Mouse (Mus musculus) kidney, postnatal 25 days (tissue): Measurements from ENCODE around the gene Oprl1.

Source experiments
- DNase-seq, 2 experiments: peaks; one replicate each; pipeline ENCODE4 v3.0.0; 2021; ENCODE audit warnings: mixed read lengths in 2 of 2

Gene Oprl1

DNA sequence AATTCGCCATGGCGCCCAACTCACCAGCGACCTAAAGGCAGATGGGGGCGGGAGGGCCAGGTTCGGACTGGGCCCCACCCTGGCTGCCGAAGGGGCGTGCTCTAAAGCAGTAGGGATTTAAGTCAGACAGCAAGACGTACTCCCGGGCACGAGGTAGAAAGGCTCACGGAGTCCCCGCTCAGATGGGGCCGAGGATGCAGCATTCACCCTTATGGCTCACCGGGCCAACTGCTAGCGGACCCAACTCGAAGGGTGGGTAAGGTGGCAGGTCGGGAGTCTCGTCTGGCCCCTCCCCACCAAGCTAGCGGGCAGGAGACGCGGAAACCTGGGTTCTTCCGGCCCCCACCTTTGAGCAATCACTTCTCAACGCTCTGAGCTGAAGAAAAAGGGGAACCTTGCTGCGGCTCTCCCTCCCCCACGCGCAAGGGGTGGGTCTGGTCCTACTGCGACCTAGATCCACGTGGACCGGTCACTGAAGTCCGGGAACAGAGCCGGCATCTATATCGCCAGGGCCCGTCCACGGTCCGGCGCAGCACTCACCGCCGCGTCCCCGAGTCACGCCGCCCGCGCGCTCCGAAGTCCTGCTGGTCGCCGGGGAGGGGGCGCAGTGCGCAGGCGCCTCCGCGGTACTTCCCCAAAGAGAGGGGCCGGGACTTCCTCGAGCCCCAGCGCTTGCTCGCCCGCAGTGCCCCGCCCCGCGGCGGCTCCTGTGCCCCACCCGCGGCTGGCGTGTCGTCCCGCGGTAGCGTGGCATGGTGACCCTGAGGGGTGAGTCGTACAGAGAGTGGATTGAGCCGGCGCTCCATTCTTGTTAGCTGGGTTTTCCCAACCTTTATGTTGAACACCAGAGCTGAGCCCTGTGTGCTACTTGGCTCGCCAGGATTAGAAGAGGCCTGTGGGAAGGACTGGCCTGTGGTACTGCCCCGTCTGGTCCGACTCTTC lies 21.2 kb upstream of the Oprl1 start, which contains the start of gene Rgs19:
Gene Rgs19, minus strand, starts transcription at position 639 of the 942 bp plus-strand sequence.
- peak; percentile 77 to 88 for DNase-seq

DNA sequence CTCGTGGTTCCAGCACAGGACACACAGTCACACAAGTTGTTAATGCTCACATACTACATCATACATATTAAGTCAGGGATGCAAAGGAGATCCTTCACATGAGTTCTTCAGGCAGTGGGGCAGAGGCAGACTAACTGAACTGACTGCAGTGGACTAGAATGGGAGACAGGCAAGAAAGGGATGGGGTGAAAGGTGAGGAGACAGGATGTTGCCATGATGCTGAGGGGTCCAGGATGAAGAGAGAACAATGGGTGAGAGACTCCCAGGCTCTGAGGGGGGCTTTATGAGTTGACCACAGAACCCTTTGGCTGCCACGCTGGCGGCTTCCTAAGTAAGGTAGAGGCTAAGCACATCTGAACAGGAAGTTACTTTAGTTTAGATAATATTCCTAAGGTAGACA lies 20.2 kb upstream of the Oprl1 start:
- DNase-seq: no peak

DNA sequence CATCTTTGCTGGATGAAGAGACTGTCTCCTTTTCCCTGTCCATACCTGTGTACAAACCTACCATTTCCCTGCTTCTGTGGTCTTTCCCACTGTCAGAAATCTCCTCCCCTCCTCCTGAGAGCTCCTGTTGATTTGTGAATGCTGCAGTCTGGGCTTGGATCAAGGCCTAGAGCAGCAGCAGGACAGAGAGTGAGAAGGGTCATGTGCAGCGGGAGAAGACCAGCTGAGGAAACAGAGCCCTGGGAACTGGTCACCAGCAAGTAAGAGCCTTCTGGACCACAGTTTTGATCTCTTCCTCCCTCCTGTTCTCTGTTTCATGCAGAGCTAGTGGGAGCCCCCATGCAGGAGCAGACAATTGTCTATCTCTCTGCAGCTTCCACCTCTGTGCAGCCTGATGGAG lies 19.0 kb upstream of the Oprl1 start:
- no peak for DNase-seq

DNA sequence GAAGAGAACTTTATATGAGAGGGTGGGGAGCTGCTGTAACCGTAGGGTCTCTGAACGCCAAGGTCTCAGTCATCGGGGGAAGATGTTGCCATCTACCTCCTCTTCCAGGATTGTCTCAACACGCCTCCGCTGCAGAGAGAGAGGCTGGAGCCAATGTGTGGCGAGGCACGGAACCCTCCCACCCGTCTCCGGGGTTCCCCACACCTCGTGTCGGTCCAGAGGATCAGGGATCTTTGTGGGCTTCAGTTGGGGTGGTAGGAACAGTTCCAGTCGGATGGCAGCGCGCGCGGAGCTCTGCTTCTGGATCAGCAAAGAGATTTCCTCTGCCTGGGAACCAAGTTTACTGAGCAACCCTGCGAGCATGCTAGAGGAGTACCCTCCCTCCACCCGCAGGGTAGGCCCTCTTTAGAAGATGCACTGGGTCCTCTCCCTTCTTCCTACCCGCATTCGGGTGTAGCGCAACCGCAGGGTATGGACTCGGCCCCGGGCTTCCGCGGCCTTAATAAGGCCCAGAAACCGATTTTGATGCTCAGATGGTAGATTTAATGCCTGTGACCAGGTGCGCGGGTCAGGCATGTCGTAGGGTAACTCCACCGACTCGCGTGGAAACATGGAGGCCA lies 17.9 kb upstream of the Oprl1 start:
- DNase-seq: peak in 1 of 2 experiments; percentile 25

DNA sequence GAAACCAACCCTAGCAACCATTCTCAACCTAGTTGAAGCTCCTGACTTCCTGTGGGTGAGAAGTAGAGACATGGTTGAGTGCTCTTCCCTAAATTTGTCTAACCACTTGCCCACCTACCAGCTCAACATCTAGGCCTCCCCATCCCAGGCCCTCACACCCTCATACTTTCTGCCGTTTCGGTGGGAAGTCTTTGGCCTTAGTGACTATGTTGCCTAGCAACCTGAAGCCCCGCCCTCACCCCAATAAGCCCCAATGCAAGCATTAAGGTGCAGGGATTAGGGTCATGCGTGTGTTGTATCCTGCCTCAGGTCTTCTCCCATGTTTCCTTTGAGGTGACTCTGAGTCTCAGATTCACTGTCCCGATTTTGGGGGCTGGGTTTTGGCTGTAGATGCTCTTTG lies 16.6 kb upstream of the Oprl1 start, which contains the start of gene Lkaaear1:
Gene Lkaaear1, minus strand, starts transcription at position 202 of the 400 bp plus-strand sequence.
- no peak for DNase-seq

DNA sequence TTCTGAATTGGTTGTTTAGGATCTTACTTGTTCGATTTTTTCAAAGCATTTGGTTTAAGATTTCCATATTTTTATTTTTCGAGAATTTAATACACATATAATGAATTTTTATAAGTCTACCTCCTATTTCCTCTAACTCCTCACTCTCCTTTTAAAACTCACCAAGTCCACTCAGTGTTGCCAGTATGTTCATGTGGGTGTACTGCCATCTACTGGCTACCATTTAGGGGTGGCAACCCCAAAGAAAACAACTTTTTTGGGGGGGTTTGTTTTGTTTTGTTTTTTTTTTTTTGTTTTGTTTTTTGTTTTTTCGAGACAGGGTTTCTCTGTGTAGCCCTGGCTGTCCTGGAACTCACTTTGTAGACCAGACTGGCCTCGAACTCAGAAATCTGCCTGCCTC lies 8.1 kb upstream of the Oprl1 start:
- DNase-seq: peak in 1 of 2 experiments; percentile 29

DNA sequence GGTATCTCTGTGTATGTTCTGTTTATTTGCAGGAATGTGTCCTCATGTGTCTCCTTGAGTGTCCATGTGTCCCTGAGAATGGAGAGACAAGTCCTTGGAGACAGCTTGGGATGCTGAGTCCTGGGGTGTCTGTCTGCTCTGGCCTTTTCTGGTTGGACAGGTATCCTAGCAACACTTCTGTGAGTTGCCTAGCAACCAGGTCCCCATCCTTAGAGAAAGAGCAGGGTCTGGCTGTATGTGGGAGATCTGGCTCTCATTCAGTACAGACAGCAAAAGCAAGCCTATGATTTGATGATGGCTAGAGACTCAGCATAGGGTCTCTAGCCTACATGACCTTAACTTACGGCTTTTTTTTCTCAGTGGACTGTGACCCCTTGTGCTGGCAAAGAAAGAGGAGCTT lies 1.1 kb upstream of the Oprl1 start:
- no peak for DNase-seq

DNA sequence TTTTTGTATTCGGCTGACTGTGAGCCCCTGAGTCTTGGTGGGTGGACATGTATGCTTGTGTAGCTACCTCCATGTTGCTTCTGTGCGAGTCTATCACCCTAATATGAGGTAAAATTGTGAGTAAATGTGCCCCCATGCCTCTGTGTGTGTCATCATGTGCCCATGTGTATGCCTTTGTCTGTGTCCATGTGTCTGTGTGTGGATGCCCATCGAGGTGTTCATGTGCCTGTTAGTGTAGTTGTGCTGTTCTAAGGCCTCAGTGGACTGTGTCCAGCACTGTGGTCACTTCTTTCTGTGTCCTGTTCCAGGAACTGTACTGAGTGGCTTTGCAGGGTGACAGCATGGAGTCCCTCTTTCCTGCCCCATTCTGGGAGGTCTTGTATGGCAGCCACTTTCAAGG lies 566 bp downstream of the Oprl1 start:
- no peak for DNase-seq

DNA sequence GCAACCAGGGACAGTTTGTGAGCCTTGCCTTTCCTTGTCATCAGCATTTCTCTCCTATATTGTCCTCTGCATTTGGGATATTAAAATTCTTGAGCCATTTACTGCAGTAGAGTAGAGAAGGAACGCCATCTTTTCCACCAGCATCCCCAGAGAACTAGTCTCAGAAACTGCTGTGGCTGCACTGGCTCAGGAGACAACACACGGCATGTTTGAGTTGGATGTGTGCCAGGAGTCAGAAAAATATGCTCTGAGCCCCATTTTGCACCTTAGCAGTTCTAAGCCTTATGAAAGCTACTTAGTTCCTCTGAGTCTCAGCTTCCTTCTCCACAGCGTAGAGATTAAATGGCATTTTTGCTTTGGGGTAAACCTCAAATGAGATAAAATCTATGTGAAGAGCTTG lies 2.2 kb downstream of the Oprl1 start:
- no peak for DNase-seq

DNA sequence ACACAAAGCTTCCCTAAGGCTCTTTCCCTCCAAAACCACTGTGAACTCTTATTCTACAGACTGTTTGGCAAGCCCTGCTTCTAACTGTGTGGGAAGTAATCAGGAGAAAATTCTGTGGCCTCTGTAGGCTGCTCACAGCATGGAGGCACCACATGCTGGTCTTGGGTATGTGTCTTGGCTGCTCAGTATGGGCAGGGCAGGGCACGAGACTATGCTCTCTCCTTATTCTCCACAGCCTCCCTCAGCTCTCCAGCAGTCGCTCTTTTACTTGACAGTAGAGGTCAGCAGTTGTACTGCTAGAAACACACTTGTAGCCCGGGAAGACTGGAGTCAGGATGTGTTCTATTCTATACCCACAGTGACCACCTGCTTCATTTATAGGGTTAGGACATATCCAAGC lies 5.2 kb downstream of the Oprl1 start:
- DNase-seq: no peak

DNA sequence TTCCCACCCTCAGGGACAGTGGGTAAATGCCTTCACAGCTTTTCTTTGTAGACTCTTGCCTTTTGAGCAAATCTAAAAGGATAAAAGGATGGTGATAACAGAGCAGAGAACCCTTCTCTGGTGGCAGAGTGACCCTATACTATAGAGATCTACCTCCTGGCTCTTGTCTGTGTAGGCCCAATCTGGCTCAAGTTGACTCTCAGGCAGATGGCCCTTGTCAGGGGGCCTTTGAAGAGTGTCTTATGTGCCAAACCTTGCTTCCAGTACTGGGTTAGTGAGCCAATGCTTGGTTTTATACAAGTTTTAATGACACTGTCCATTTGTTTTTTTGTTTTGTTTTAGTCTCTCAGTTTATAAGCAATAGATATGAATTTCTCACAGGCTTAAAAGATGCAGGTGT lies 6.4 kb downstream of the Oprl1 start:
- no peak for DNase-seq

DNA sequence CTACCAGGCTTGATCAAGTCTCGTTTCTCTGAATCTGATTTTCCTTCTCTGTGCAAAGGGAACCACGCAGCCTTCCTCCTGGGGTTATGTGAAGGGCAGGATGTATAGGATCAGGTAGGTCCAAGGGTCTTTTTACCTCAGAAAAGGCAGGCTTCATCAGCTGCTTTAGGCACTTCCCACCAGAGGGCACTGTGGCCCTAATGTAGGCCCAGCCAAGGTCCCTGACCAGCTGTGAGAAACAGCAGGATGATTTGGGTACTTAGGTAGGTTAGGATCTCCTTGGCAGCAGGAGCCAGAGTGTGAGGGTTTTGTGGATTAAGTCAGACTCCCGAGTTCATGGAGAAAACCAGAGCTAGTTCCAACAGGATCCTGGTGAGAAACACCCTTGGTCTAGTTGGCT lies 7.4 kb downstream of the Oprl1 start:
- peak in 1 of 2 experiments; percentile 47 for DNase-seq

DNA sequence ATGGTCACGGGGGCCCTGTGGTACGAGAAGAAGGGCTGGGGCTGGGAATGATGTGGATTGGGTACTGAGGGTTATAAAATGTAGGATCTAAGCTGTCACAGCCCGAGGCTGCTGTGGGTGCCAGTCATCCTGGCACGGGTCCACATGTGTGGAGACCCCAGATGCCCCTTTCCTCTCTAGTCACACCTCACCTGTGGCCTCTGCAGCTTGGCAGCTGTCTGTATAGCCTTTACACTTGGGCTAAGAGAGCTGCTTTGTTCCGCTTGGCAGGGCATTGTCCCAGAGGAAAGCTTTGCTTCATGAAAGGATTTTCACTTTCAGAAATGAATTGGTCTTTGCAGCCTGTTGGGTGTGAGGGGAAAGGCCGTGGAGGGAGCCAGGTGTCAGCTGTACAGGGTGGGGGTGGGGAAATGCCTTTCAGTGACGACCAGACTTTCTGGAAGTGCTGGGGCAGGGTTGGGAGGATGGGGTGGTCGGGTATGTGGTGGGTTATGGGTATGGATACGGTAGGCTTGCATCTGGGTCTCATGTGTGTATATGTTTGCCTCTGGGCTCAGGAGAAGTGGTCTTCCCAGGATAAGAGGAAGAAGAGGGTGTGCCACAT lies 12.9 kb downstream of the Oprl1 start:
- DNase-seq: no peak

DNA sequence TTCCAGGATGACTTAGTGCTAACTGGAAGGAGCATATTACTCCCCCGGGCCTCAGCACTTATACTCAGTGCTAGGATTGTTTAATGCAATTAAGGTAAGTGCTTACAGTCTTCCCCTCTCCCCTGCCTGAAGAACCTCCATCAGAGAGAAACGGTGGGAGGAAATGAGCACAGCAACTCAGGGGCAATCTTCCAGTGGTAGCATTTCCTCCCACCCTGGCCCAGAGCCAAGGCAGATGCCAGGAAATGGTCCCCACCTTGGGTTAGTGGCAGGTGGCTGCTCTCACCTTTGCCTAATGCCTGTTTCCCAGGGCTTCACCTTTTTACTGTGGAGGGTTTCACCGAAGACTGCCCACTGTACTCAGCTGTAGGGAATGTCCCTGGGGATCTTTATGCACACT lies 15.2 kb downstream of the Oprl1 start:
- DNase-seq: no peak

DNA sequence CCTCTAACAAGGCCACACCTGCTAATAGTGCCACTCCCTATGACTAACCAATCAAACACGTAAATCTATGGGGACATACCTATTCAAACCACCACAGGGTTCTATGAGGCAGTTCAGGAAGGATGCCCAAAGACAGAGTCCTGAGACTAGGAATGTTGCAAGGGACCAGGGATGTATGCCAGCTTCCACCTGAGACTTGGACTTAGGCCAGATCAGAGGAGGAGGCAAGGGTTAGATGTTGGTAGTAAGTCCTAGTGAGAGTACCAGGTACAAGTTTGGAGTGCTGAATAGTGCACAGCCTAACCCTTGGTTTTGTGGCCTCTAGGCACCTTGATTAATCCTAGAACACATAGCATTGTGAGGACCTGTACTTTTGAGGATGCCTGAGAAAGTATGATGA lies 37.8 kb downstream of the Oprl1 start:
- no peak for DNase-seq

DNA sequence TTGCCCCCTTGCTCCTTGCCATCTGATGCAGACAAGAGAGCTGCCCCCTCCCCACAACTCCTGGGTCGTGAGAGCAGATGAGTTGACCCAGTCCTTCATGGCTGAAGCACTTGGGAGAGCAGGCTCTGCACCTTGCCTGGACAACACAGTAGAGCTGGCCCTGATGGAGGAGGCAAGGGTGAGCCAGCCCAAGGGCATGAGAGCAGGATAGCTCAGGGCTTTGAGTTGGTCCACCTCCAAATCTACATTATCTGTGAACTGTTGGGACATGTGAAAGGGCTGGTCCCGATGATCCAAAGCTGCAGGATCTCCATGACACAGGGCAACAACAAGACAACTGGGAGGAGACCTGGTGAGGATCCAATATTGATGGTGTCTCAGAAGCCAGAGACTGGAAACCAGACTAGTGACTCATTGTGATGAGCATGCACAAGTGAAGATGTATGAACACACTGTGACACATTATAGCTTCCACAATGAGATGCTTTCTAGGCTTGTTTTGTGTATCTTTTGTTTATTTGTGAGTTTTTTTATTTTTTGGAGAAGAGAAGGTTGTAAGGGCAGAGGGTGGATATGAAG lies 43.4 kb downstream of the Oprl1 start:
- no peak for DNase-seq

DNA sequence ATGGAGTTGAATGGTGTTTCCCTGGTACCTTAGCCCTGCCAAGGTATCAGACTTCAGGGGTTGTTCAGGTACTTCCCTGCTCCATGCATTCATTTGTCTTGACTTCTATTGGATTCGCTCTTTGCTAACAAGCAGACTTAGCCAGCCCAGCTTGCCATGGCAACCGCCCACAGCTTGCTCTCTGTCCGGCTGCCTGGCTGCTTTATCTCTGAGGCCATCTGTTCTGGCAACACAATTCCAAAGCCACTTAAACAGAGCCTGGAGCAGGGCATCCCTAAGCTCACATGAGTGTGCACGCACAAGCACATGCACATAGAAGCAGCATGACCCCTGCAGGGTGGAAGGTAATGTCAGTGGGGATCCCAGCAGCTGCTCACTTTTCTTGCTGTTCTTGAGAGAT lies 44.2 kb downstream of the Oprl1 start:
- no peak for DNase-seq

DNA sequence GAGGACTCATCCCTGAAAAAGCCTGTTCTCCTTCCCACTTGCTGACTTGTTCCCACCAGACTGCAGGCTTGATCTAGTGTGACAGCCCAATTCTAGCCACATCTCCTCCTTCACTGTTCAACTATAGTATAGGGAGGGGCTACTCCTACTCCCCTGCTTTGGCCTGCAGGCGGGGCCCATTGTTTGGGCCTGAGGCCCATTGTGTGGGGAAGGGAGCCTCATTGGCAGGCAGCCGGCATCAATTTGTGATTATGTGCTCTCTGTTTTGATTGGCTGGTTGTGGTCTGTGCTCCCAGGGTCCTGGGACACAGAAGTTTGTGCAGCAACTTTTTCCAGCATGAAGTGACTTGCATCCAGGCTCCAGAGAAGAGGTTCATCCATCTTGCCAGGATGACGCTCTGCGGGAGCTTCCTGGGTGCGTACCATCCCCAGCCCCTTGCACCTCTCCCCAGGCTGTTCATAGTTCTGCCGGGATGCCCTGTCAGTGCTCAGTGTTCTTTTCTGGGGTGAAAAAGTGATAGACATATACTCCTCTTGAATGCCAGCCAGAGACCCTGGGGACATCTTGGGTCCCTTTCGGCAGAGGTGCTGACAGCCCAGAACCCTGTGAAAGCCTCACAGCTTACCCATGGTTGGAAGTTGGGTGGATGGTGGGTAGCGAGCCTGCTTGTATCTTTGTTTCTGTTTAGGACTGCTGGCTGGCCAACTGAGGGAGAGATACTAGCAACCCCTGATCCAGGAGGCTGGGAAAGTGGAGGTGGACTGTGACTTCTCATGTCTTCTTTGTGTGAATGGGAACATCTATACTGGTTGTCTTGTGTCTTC lies 48.4 kb downstream of the Oprl1 start, which contains the start of gene Myt1:
Gene Myt1, plus strand, starts transcription at position 327 of the 825 bp plus-strand sequence.
- no peak for DNase-seq

DNA sequence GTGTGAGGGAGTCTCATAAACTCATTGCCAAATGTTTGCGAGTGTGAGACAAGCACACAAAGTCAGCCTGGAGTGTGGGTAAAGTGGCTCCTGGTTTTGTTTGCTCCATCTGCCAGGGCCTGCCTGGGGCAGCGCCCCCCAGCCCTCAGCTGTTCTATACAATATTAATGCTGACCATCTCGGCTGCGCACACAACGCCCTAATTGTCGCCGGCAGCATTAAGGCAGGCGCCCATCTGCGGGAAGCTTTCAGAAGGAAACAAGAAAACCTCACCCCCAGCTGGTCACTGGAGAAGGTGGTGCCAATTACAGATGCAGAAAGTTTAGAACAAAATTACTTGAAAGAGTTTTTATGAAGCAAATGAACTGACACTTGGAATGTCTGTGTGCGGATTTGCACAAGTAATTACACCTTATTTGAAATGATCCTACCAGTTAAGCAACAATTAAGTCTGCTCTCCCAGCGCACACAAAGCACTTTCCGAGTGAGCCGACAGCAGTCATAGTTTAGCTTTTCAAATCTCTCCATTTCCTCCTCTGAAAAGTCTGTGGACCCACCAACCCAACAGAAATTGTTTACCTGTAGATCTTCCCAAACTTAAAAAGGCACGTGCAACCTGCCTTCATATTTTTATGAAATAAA lies 49.2 kb downstream of the Oprl1 start:
- DNase-seq: no peak

DNA sequence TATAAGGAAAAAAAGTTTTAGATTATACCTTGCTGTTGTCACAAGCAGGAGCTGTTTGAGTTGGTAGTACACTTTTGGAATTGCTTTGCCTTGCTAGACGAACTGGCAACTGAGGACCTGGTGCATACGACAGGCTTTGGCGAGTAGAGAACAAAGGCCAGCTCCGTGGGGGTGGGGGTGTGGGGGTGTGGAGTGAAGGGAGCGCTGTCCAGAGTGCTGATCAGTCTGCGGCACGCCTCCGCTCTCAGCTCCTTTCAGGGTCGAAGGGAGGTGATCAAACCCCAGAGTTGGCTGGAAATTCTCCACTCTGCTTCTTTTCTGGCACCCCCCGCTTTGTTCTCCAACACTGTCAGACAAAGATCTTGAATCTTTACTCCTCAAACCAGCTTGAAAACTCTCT lies 49.8 kb downstream of the Oprl1 start:
- DNase-seq: peak; percentile 54 to 68

DNA sequence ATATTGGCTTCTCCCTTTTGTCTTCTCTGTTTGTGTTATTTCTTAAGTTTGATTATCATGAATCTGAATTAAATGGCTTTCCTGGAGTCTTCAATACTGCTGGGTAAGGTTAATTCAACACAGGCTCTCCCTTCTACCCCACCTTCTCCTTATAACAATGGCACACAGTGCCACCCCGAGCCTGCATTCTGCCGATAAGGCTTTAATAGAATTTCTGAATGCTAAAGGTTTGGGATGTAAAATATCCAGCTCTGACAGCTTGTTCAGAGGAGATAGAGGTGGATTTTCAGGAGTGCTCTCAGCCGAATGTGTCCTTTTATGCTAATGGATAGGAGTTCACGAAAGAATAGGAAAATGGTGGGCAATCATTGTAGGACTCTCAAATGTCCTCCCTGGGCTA lies 50.4 kb downstream of the Oprl1 start:
- DNase-seq: no peak
